Mouse (Mus musculus) layer of hippocampus, postnatal 25 days (tissue): ENCODE data around the gene Lefty1. TPM values are rescaled to one million over a fixed set of nuclear protein-coding genes. Genes with fewer than 3 reads are reported as not detected.
A peak's percentile ranks its signal among the peaks of the same experiment; 100 is the strongest.
"Not testable (repeated sequence)": the region's sequence is repeated elsewhere in the genome, so short reads cannot be mapped to it uniquely, and the experiment has no call there.

ENCODE experiments used
- DNase-seq, 2 experiments: peaks; one replicate each; pipeline ENCODE4 v3.0.0; 2022; ENCODE audit warnings: mixed read lengths in 2 of 2, low spot score in 1 of 2; ENCODE audit errors: extremely low spot score in 1 of 2
- total RNA-seq, 2 experiments: library from RNA; stranded (reverse); gene quantifications; 2 replicates each; pipeline ENCODE4 v1.2.3; 2021

Gene Lefty1
- total RNA-seq, 2 experiments from 2014 or later = 11.2 to 12.4 TPM

GRCm38 (mm10) chr1:180946448-180946847 lies 11.6 kb downstream of the Lefty1 start:
- DNase-seq = no peak

- DNase-seq = no peak
These were observed 17.4 kb downstream of the Lefty1 start for GRCm38 (mm10) chr1:180952085-180952746.

- DNase-seq = no peak
These were observed 18.0 kb downstream of the Lefty1 start for GRCm38 (mm10) chr1:180952808-180953207.

GRCm38 (mm10) chr1:180956401-180956800 lies 21.6 kb downstream of the Lefty1 start:
- no peak for DNase-seq

GRCm38 (mm10) chr1:180956973-180957381 lies 22.2 kb downstream of the Lefty1 start:
- no peak for DNase-seq

GRCm38 (mm10) chr1:180957989-180958388 lies 23.2 kb downstream of the Lefty1 start:
- DNase-seq = no peak

- no peak for DNase-seq
These were observed 24.0 kb downstream of the Lefty1 start for GRCm38 (mm10) chr1:180958797-180959196.

- no peak for DNase-seq
These were observed 31.0 kb downstream of the Lefty1 start for GRCm38 (mm10) chr1:180965786-180966185.

GRCm38 (mm10) chr1:180966542-180966941 lies 31.7 kb downstream of the Lefty1 start:
- DNase-seq = no peak

GRCm38 (mm10) chr1:180967261-180967660 lies 32.4 kb downstream of the Lefty1 start:
- no peak for DNase-seq

GRCm38 (mm10) chr1:180972941-180973340 lies 38.1 kb downstream of the Lefty1 start:
- DNase-seq = no peak

GRCm38 (mm10) chr1:180974126-180974746 lies 39.4 kb downstream of the Lefty1 start:
- DNase-seq = no peak

- peak in 1 of 2 experiments; percentile 21 for DNase-seq
These were observed 41.4 kb downstream of the Lefty1 start for GRCm38 (mm10) chr1:180976110-180976679.

GRCm38 (mm10) chr1:180979484-180980251 lies 44.8 kb downstream of the Lefty1 start:
- no peak for DNase-seq

GRCm38 (mm10) chr1:180980464-180980863 lies 45.6 kb downstream of the Lefty1 start:
- no peak for DNase-seq

- not testable (repeated sequence) for DNase-seq
These were observed 46.6 kb downstream of the Lefty1 start for GRCm38 (mm10) chr1:180981298-180982046.

GRCm38 (mm10) chr1:180986701-180987100 lies 51.9 kb downstream of the Lefty1 start:
- DNase-seq = no peak

- peak; percentile 61 to 90 for DNase-seq
These were observed 52.9 kb downstream of the Lefty1 start for GRCm38 (mm10) chr1:180987759-180988158.
